Mouse (Mus musculus) olfactory bulb, adult 2 months (tissue): Measurements from ENCODE around the gene Ddx5.

Experiments used
- CTCF ChIP-seq: fragments of 200-500 bp; IDR thresholded peaks from 2 replicates; pipeline ENCODE4 v1.5.1; 2012; ENCODE audit warnings: low read depth, mild to moderate bottlenecking, low read length, moderate library complexity; ENCODE audit not compliant: insufficient read depth
- POLR2A ChIP-seq: fragments of 200-500 bp; IDR thresholded peaks from 2 replicates; pipeline ENCODE4 v1.6.1; 2012; ENCODE audit warnings: mild to moderate bottlenecking, low read depth, low read length, moderate library complexity; ENCODE audit not compliant: insufficient read depth

DNA sequence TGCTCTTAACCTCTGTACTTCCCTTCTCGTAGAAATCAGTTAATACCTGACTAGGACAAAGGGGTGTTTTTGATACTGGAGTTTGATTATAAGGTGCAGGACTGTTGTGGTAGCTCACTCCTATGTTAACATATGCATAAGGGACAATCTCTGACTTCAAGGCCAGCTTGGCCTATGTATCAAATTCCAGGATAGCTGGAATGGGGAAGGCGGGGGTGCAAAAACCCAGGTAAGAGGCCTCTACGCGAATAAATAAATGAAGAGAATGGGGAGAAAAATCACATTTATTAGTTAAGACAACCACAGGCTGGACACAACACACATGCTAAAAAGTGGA is 8.9 kb downstream of the Ddx5 start:
- no peak for TF ChIP-seq CTCF
- no peak for TF ChIP-seq POLR2A
